Mouse (Mus musculus): ENCODE results near the gene Pet117. TPM values are rescaled to one million over a fixed set of nuclear protein-coding genes. Genes with fewer than 3 reads are reported as not detected.

Gene Pet117
- polyA plus RNA-seq (2016; fragmentation: Nextera tagmentation; extraction: Ambion mirVana), result 0.90 and 3.8 TPM in 2 replicates

DNA sequence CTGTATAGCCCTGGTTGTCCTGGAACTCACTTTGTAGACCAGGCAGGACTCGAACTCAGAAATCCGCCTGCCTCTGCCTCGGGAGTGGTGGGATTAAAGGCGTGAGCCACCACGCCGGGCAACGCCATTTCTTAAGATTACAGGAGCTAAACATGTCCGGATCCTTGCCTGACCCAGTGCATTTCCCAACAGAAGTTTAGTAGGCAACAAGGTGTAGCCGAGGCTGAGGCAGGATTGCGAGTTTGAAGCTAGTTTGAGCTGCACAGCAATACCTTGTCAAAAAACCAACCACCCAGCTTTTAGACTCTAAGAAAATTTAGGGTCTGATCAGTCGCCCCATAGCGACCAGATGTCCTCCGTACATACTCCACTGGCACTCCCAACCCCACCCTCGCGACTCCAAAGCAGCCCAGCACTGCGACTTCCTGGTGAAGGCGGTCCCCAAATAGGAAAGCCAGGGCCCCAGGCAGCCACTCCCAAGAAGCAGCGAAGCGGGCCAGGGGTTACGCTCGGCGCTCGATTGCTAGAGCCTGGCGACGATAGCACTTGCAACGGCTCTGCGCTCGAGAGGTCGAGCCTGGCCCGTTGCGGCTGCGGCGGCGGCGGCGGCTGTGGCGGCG is at the start of gene Pet117, which contains the start of gene Kat14:
Gene Pet117, plus strand, starts transcription at position 597 of the 620 bp plus-strand sequence.
Gene Kat14, plus strand, starts transcription at position 584 of the 620 bp plus-strand sequence.
- ATAC-seq (ENCODE audit: insufficient number of reproducible peaks, low FRiP score), result peak; percentile 96
- 5% methylated on average over 38 of the region's 38 CpGs for WGBS
- peak within 1 kb of the TSS; percentile 82 for H3K4me2 ChIP-seq
- peaks cover 17% of the 10 kb centered on the region for H3K4me1 ChIP-seq (replicated peaks)
- no peaks in the 10 kb centered on the region for H3K27me3 ChIP-seq (replicated peaks)
- no peaks in the 10 kb centered on the region for H3K9me3 ChIP-seq (replicated peaks)
- H3K4me3 ChIP-seq, result peak within 1 kb of the TSS; percentile 72
- H3K9ac ChIP-seq, result peak within 1 kb of the TSS; percentile 87
- H3K36me3 ChIP-seq, result peaks cover 6% of the 10 kb centered on the region
- H3K27ac ChIP-seq (ENCODE audit: poor library complexity, severe bottlenecking), result peak within 1 kb of the TSS; percentile 90

DNA sequence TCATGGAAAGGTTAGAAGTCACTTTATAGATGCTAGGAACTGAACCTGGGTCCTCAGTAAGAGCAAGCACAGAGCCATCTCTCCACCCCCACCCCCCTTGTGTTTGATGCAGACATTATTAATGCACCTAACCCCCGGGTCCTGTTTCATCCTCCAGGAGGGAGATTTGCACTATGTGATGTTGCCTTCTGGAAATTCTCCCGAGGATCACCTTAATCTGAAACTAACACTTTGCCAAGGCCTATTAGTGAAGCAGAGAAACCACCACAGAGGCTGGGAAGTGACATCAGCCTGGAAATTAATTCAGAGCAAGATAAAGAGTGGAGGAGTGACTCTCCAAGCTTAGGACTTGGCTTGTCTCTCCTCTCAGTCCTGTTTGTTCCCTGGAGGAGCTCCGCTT is 44.6 kb upstream of the Pet117 start:
- Histone ChIP-seq H3K4me2 (no peak overlapping the region), H3K27me3 (replicated peaks) (peaks cover 25% of the 10 kb centered on the region), H3K9ac (no peak overlapping the region), H3K4me1 (replicated peaks) (no peaks in the 10 kb centered on the region), H3K36me3 (no peaks in the 10 kb centered on the region), H3K4me3 (no peak overlapping the region), H3K9me3 (replicated peaks) (no peaks in the 10 kb centered on the region), H3K27ac (ENCODE audit: poor library complexity, severe bottlenecking) (no peak overlapping the region)
- WGBS, result 52% methylated on average over 3 of the region's 3 CpGs
- ATAC-seq (ENCODE audit: insufficient number of reproducible peaks, low FRiP score), result no peak

DNA sequence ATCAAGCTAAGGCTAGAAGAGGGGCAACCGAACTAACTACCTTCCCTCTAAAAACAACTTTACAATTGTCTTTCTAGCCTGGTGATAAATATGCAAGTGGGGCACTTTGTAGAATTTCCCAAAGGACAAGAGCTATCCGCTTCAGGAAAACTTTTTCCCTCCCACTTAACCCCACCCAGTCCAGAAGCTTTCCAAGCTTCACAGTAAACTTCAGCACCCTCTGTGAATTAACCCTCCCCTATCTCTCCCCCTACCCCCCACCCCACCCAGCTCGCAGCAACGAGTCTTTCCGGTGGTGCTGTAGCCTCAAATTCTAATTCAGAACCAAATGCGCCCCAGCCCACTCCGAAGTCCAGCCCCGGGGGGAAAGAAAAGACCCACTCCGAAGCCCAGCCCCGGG is 39.3 kb upstream of the Pet117 start:
- no peak overlapping the region for H3K27ac ChIP-seq (ENCODE audit: poor library complexity, severe bottlenecking)
- H3K4me2 ChIP-seq, result peak overlapping the region; percentile 88
- no peak overlapping the region for H3K9ac ChIP-seq
- no peak for ATAC-seq (ENCODE audit: insufficient number of reproducible peaks, low FRiP score)
- peaks cover 75% of the 10 kb centered on the region for H3K27me3 ChIP-seq (replicated peaks)
- no peaks in the 10 kb centered on the region for H3K36me3 ChIP-seq
- 1% methylated on average over 9 of the region's 10 CpGs for WGBS
- H3K4me1 ChIP-seq (replicated peaks), result peaks cover 33% of the 10 kb centered on the region
- H3K9me3 ChIP-seq (replicated peaks), result no peaks in the 10 kb centered on the region
- peak overlapping the region; percentile 27 for H3K4me3 ChIP-seq

DNA sequence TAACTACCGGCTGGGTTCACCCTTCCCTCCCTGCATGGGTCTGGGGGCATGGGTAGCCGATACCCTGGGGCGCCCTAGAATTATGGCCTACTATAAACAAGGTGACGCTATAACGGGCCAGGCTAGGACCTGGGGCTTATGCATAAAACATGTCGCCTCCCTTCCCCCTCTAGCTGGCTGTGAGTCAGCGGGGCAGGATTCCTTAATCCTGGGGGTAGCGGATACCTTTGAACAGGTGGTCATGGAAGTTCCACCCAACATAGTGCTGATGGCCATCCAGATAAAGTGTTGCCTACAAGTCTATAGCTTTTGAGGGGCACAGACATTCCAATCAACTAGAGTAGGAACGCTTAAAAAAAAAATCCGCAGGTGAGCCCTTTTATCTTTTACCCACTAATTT is 38.9 kb upstream of the Pet117 start:
- Histone ChIP-seq H3K4me3 (peak overlapping the region; percentile 55), H3K36me3 (no peaks in the 10 kb centered on the region), H3K4me1 (replicated peaks) (peaks cover 33% of the 10 kb centered on the region), H3K27me3 (replicated peaks) (peaks cover 80% of the 10 kb centered on the region), H3K9ac (no peak overlapping the region), H3K4me2 (peak overlapping the region; percentile 88), H3K27ac (ENCODE audit: poor library complexity, severe bottlenecking) (no peak overlapping the region), H3K9me3 (replicated peaks) (no peaks in the 10 kb centered on the region)
- no peak for ATAC-seq (ENCODE audit: insufficient number of reproducible peaks, low FRiP score)
- 4% methylated on average over 10 of the region's 10 CpGs for WGBS

DNA sequence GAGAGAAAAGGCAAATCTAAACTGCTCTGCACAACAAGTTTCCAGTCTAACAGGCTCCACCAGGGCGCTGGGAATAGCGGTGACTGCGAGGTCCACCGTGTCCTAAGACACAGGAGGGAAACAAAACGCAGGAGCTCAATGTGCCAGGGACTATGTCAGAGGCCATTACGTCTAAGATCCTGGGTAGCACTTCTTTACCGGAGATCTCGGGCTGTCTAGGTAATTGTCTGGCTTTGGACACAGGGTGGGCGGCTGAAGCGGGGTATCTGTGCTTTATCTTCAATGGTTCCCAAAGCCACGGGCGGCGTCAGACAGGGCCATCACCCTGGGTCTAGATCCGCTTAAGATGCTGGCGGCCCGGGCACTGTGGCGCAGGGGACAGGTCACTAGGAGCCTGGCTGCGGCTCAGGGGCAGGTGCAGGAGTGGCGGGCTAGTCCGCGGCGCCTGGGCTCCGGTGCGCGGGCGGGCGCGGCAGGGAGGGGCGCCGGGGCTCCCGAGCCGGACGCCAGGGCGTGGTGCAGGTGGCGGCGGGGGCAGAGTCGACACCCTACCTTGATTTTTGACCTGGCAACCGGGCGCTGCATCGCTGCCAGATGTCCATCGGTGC is 38.3 kb upstream of the Pet117 start:
- no peak for ATAC-seq (ENCODE audit: insufficient number of reproducible peaks, low FRiP score)
- WGBS, result 3% methylated on average over 31 of the region's 41 CpGs

DNA sequence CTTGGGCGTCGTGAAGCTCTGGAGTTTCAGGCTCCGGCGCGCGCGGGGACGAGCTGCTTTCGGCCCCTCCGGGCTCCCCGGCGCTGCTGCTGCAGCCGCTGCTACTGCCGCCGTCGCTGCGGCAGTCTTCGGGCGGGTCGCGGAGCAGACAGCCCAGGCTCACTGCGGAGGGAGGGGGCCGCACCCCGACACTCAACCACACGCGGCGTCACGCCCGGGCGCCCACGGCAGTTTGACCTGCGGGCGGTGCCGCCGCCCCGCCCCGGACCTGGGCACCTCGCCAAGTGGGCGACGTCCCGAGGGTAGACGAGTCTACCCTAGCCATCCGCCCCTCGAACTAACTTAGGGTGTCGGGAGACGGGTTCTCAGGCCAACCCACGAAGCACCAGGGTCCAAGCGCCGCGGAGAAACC is 37.8 kb upstream of the Pet117 start:
- ATAC-seq (ENCODE audit: insufficient number of reproducible peaks, low FRiP score), result peak; percentile 41; the same call in 1 of the 2 replicates
- under 1% methylated on average over 50 of the region's 50 CpGs for WGBS
- Histone ChIP-seq H3K4me3 (peak overlapping the region; percentile 55), H3K9me3 (replicated peaks) (no peaks in the 10 kb centered on the region), H3K27me3 (replicated peaks) (peaks cover 89% of the 10 kb centered on the region), H3K36me3 (no peaks in the 10 kb centered on the region), H3K4me1 (replicated peaks) (peaks cover 33% of the 10 kb centered on the region), H3K4me2 (peak overlapping the region; percentile 88), H3K9ac (peak overlapping the region; percentile 57), H3K27ac (ENCODE audit: poor library complexity, severe bottlenecking) (no peak overlapping the region)

More for the DNA sequence above, 38.3 kb upstream of the Pet117 start:
- peak overlapping the region; percentile 88 for H3K4me2 ChIP-seq
- no peaks in the 10 kb centered on the region for H3K9me3 ChIP-seq (replicated peaks)
- H3K9ac ChIP-seq, result peak overlapping the region; percentile 57
- peak overlapping the region; percentile 55 for H3K4me3 ChIP-seq
- peaks cover 85% of the 10 kb centered on the region for H3K27me3 ChIP-seq (replicated peaks)
- no peaks in the 10 kb centered on the region for H3K36me3 ChIP-seq
- H3K27ac ChIP-seq (ENCODE audit: poor library complexity, severe bottlenecking), result no peak overlapping the region
- H3K4me1 ChIP-seq (replicated peaks), result peaks cover 33% of the 10 kb centered on the region

DNA sequence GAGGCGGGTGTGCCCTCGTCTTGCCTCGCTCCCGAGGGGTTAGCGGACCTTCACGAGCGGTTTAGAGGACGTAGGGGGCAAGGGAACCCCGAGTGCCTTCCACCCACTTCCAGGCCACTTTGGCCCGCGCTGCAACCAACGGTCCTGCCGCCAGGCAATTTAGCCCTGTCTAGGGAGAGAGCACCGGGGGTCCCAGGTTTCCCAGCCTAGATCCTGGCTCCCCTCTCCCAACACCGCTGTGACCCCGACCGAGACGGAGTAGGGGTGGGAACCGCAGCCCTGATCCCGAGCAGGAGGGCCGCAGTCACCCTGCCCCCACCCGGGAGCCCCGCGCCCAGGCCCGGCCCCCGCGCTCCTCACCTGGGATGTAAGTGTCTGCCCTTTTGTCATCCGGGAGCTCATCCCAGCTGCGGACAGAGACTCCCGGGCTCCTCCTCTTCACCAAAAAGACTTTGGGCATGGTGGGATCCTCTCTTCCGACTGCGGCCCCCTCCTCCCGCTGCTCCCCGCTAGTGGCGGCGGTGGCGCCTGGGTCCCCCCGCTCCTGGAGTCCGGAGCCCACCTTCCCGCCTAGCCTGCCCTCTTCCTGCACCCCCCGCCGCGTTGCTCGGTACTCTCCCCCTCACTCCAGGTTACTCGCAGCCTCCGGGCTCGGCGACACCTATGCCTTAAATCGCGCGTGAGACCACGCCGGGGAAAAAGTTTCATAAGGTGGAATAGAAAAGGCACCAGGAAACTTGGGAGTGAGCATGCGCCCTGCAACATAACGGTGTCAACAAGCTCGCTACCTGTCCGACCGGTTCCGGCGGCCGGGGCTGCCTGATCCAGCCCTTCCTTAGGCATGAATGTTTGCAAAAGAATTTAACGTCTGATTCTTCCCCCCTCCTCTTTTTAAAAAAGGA is 37.1 kb upstream of the Pet117 start, which contains the start of gene Ovol2:
Gene Ovol2, minus strand, starts transcription at position 746 of the 902 bp plus-strand sequence.
- under 1% methylated on average over 59 of the region's 62 CpGs for WGBS
- H3K36me3 ChIP-seq, result no peaks in the 10 kb centered on the region
- no peak within 1 kb of the TSS for H3K27ac ChIP-seq (ENCODE audit: poor library complexity, severe bottlenecking)

DNA sequence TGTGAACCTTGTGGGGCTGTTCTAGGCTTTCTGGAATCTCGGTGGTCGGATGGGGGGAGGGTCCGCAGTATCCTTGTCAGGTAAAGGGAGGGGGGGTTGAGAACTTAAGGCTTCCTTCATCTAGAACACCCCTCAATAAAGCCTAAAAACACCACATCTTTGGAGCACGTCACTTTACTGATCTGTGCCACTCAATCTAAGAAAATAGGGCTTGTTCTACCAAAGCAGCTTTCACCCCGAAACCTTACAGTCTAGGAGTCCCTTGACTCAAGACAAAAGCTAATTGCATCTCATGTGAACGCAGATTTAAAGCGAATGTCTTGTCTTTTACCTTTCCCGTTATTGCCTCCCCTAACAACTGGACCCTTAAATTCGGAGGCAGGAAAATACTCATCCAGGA is 36.3 kb upstream of the Pet117 start:
- H3K4me1 ChIP-seq (replicated peaks), result peaks cover 33% of the 10 kb centered on the region
- peak overlapping the region; percentile 88 for H3K4me2 ChIP-seq
- no peak overlapping the region for H3K27ac ChIP-seq (ENCODE audit: poor library complexity, severe bottlenecking)
- peak overlapping the region; percentile 55 for H3K4me3 ChIP-seq
- peaks cover 86% of the 10 kb centered on the region for H3K27me3 ChIP-seq (replicated peaks)
- H3K9ac ChIP-seq, result 0 out of 2 replicates have a peak overlapping the region, but pooled peaks have one; percentile 44
- H3K36me3 ChIP-seq, result no peaks in the 10 kb centered on the region
- no peaks in the 10 kb centered on the region for H3K9me3 ChIP-seq (replicated peaks)
- no peak for ATAC-seq (ENCODE audit: insufficient number of reproducible peaks, low FRiP score)
- WGBS, result 5% methylated on average over 9 of the region's 9 CpGs

More for the DNA sequence above, 37.1 kb upstream of the Pet117 start, which contains the start of gene Ovol2:
- H3K9me3 ChIP-seq (replicated peaks), result no peaks in the 10 kb centered on the region
- H3K4me3 ChIP-seq, result peak within 1 kb of the TSS; percentile 55
- H3K4me2 ChIP-seq, result peak within 1 kb of the TSS; percentile 88
- H3K27me3 ChIP-seq (replicated peaks), result peaks cover 90% of the 10 kb centered on the region
- peak within 1 kb of the TSS; percentile 57 for H3K9ac ChIP-seq
- peaks cover 33% of the 10 kb centered on the region for H3K4me1 ChIP-seq (replicated peaks)
- ATAC-seq (ENCODE audit: insufficient number of reproducible peaks, low FRiP score), result peak; percentile 59; the same call in 1 of the 2 replicates

DNA sequence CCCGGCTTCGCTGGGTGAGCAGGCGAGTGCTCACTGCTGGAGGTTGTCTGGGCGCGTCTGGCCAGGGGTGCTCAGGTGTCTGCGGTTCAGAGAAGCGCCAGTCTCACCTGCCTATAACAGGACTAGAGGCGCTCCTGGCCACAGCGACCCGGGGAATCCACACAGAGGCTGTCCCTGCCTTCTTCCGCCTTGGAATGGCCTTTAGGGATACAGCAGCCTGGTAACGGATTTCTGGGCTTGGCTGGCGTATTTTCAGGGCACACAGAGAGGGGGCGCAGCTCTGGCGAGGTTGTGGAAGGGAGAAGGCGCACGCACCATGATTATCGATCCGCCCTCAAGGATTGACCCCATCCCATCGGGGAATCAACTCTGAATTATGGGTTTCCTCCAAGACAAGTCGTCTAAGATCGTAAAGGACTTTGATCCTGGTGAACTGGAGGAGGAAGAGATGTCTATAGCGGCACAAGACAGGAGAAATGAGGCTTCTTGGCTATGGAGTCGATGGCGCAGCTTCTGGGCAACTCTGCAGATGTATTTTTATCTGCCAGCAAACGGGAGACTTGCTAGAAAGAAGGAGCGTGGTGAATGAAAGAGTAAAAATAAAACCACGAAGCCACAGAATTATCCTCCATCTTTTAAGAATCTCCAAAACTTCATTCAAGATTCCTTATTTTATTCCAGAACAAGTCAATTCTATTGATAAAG is 35.5 kb upstream of the Pet117 start:
- peak overlapping the region; percentile 88 for H3K4me2 ChIP-seq
- peaks cover 80% of the 10 kb centered on the region for H3K27me3 ChIP-seq (replicated peaks)
- peak overlapping the region; percentile 55 for H3K4me3 ChIP-seq
- no peak overlapping the region for H3K27ac ChIP-seq (ENCODE audit: poor library complexity, severe bottlenecking)
- peaks cover 33% of the 10 kb centered on the region for H3K4me1 ChIP-seq (replicated peaks)
- H3K36me3 ChIP-seq, result no peaks in the 10 kb centered on the region
- H3K9ac ChIP-seq, result 0 out of 2 replicates have a peak overlapping the region, but pooled peaks have one; percentile 44
- no peaks in the 10 kb centered on the region for H3K9me3 ChIP-seq (replicated peaks)
- WGBS, result 6% methylated on average over 28 of the region's 28 CpGs
- no peak for ATAC-seq (ENCODE audit: insufficient number of reproducible peaks, low FRiP score)

DNA sequence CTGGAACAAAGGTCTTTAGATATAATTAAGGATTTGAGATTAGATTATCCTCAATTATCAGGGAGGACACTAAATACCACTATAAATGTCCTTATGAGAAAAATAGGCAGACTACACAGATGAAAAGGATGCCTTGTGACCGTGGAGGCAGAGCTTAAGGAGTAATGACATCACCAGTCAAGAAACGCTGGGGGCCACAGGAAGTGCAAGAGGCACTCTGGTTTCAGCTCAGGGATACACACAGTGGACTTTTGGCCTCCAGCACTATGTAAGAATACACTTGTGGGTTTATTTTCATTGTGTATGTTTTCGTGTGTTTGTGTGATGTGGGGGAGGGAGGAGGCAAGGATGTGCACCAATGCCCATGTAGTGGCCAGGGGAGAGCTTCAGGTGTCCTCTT is 31.6 kb upstream of the Pet117 start:
- no peak overlapping the region for H3K4me2 ChIP-seq
- H3K4me3 ChIP-seq, result no peak overlapping the region
- H3K27me3 ChIP-seq (replicated peaks), result peaks cover 42% of the 10 kb centered on the region
- no peak overlapping the region for H3K9ac ChIP-seq
- H3K9me3 ChIP-seq (replicated peaks), result no peaks in the 10 kb centered on the region
- no peak overlapping the region for H3K27ac ChIP-seq (ENCODE audit: poor library complexity, severe bottlenecking)
- ATAC-seq (ENCODE audit: insufficient number of reproducible peaks, low FRiP score), result no peak
- H3K4me1 ChIP-seq (replicated peaks), result peaks cover 8% of the 10 kb centered on the region
- WGBS, result 52% methylated on average over 3 of the region's 3 CpGs
- no peaks in the 10 kb centered on the region for H3K36me3 ChIP-seq
